Mouse (Mus musculus) CD4-positive helper T cell, adult 2 months (primary cell): ENCODE measurements around the gene Blm.

Experiments
- DNase-seq: peaks from one replicate; pipeline ENCODE4 v3.0.0-alpha.2; 2012; ENCODE audit warnings: low read depth, missing footprints, low spot score

Gene Blm

GRCm38 (mm10) chr7:80439789-80440488 lies 95.0 kb downstream of the Blm start:
- DNase-seq = no peak

DNA sequence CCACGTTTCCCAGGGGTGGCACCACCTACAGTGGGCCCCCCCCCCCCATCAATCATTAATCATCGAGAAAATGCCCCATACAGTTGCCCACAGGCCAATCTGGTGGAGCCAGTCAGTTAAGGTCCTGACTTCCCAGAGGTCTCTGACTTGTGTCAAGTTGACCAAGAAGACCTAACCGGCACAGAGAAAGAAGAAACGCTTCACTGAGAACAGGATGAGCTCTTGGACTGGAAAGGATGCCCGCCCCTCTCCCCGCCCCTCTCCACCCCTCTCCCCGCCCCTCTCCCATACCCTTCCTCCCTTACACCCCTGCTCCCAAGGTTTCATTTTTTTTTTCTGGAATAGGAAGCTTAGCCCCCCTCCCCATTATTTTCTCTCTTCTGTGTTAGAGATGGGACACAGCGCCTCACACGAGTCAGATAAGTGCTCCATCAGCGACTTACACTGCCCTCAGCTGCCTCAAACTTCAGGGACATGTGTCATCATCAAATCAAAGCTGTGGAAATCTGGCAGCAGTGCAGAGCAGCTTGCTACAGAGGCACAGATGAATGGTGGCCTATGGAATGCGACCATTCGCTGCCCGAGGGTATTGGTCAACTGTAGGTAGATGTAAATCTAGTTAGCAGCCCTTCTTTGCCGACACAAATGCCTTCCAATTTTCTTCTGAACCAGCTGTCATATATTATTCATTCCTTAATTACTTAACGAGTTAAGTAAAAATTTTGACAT lies 95.7 kb downstream of the Blm start:
- DNase-seq = no peak

DNA sequence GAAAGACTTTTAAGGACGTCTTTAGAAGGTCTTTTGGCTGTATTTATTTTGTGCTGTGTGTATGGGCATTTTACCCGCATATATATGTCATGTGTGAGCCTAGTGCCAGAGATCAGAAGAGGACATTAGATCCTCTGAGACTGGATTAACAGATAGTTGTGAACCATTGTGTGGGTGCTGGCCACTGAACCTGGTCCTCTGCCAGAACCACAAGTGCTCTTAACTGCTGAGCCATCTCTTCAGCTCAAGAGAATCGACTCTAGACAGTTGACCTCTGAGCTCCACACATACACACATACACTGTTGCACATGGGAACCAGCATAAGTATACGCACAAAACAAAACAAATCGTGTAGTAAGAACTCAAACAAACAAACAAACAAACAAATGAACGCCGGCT lies 98.3 kb downstream of the Blm start:
- DNase-seq = no peak

DNA sequence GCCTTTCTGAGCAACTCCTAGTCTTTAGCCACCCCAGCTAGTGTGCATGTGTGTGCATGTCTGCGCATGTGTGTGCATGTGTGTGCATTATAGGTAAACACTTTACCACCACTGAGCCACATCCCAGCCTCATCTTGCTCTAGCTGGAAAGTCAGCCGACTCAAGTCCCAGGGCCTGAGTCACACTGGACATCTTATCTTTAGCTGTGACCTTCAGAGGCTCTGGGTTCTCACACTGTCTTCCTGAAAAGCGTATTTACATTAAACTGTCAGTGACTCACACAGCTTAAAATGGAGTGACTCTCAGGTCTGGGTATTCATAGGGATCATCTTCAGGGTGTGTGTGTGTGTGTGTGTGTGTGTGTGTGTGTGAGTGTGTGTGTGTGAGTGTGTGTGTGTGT lies 99.3 kb downstream of the Blm start:
- DNase-seq = no peak

DNA sequence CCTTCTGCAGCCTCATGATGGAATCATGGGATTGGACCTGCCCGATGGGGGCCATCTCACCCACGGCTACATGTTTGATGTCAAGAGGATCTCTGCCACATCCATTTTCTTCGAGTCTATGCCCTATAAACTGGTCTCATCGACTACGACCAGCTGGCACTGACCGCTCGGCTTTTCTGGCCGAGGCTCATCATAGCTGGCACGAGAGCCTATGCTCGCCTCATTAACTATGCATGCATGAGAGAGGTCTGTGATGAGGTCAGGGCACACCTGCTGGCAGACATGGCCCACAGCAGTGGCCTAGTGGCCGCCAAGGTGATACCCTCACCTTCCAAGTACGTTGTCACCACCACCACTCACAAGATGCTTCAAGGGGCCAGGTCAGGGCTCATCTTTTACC lies 105.3 kb downstream of the Blm start:
- no peak for DNase-seq

- DNase-seq = no peak
Observed at GRCm38 (mm10) chr7:80427730-80428129, 107.2 kb downstream of the Blm start.

- DNase-seq = no peak
Observed at GRCm38 (mm10) chr7:80426363-80426762, 108.6 kb downstream of the Blm start.

DNA sequence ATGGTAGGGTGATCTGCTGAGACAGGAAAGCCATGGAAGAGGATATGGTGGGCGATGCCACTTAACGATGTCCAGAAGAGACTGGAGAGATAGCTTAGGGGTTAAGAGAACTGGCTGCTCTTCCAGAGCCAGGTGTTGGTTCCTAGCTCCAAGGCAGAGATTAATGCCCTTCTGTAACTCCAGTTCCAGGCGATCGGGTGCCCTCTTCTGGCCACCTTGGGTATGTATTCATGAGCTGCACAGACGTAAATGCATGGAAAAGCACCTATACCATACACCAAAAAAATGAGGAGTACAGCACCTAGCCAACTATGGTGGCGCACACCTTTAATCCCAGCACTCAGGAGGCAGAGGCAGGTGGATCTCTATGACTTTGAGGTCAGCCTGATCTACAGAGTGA lies 110.2 kb downstream of the Blm start:
- peak; percentile 32 for DNase-seq

DNA sequence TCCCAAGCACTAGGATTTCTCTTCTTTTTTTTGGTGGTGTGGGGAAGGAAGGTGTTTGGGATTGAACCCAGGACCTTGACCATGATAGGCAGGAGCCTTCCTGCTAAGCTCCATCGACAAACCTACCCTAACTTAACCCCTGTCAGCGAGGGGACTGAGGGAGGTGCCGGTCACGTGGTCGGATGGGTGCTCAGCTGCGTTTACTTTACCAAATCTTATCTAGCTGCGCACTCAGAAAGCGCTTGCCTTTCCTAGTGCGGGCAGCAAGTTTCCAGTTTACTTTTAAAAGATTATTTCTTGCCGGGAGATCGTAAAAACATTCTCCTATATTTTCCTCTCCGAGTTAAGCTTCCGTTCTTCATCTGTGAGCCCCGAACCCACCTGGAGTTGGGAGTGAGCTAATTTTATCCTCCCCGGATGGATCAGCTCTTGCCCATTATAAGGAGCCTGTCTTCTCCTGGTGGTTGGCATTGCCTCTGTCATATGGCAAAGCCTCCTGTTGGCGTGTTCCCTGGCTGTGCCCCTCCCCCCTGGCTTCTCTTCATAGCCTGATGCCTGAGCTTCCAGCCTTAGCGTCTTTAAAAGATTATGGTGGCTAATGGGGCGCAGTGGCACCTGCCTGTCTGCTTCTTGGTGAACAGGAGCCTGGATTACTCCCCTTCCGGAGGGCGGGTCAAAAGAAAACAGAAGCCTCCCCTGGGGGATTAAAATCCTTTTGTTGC lies 112.0 kb downstream of the Blm start:
- DNase-seq = peak; percentile 26

GRCm38 (mm10) chr7:80421576-80421975 lies 113.3 kb downstream of the Blm start:
- DNase-seq = peak; percentile 25

GRCm38 (mm10) chr7:80420586-80420985 lies 114.3 kb downstream of the Blm start:
- no peak for DNase-seq

DNA sequence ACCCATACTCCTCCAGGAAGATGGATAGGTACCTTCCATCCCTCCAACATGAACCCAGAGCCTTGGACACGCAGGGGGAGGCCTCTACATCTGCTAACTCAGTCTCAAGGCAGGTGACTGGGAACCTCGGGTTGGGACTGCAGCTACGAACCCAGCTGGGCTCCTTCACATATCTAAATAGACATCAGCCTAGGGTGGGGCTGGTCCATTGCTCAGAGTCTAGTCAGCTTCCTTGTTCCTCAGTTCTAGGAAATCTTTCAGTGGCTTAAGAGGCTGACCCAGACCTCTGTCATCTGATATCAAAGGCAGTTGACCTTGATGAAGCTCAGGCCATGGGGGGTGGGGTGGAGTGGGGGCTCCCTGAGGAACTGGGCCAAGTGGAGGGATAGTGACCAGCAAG lies 115.6 kb downstream of the Blm start:
- DNase-seq = no peak

DNA sequence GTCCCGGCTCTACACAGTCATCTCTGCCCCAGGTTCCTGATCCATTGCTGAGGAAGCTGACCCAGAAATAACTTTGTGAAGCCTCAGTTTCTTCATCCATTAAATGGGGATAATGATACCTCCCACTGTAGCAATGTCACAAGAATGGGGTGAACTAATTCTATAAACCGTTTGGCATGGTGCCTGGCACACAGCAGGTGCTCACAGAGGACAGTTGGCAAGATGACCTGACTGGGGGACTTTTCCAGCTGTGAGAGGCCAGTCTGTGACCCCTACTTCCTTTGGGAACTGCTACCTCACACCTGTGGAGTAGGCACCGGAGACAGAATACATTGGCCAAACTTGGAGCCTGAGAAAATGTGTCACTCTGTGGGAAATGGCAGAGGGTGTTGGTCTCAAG lies 116.9 kb downstream of the Blm start:
- no peak for DNase-seq

GRCm38 (mm10) chr7:80417601-80418000 lies 117.3 kb downstream of the Blm start:
- DNase-seq = no peak

GRCm38 (mm10) chr7:80416969-80417368 lies 118.0 kb downstream of the Blm start:
- peak; percentile 83 for DNase-seq

GRCm38 (mm10) chr7:80414303-80414855 lies 120.5 kb downstream of the Blm start:
- peak; percentile 29 for DNase-seq

DNA sequence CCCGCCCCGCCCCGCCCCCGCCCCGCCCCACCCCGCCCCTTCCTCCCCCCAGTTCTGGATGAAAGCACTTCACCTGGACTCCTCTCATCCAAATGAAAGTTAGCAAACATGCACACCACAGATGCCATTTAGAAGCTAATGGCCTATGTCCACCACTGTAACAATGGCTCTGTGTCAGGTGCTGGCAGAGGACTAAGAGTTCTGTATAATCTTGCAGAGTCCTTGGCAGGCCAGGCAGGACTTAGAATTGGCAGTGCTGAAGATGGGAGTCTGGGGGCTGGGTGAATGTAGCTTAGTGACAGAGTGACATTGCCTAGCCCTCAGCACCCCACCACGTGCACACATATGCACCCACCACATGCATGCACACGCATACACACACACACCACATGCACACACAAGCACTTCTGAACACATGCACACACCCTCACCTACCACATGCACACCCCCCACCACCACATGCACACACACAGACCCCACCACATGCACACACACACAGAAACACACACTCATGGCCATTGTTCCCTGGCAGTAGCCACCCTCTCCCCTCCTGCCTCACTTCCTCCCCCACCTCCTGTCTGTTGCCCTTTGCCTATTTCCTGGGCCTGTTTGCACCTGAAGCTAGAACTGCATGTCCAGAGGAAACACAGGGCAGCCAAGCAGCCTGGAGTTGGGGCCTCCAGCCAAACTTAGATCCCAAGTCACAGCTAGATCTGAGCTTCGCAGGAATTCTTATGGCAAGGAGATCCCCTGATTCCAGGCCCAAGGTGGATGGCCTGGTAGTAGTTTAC lies 121.2 kb downstream of the Blm start:
- DNase-seq = peak; percentile 25

GRCm38 (mm10) chr7:80412781-80413180 lies 122.1 kb downstream of the Blm start:
- DNase-seq = no peak

- no peak for DNase-seq
Observed at GRCm38 (mm10) chr7:80412279-80412678, 122.6 kb downstream of the Blm start.

DNA sequence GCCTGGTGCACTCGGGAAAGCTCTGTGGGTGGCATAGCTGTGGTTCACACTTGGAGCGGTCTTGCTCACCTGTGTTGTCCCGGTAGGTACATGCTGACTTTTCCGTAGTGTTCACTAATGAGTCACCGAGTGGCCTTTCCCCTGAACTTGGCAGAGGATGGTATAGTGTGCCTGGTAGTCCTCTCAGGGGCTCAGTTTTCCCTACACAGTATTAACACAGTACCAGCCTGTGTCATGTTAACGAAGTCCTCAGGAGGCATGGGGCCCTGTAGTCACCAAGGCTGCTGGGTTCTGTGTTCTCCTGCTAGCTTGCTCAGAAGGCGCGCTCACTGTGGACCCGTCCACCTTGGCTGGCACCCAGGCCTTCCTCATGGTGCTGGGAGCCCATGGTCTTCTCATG lies 124.5 kb downstream of the Blm start:
- DNase-seq = no peak

- no peak for DNase-seq
Observed at GRCm38 (mm10) chr7:80407712-80408111, 127.2 kb downstream of the Blm start.

GRCm38 (mm10) chr7:80406186-80406585 lies 128.7 kb downstream of the Blm start:
- peak; percentile 65 for DNase-seq
